Mouse (Mus musculus): ENCODE data around the gene Psmb9.
"Not testable (repeated sequence)": the region's sequence is repeated elsewhere in the genome, so short reads cannot be mapped to it uniquely, and the experiment has no call there.

Psmb9 gene
- long read RNA-seq, experiment 1, transcript Psmb9-204 (6 exons, 1,352 nt): major isoform, 22 of 25 reads
- long read RNA-seq, experiment 1, partial matches to known transcripts: 0 of 25 reads
- long read RNA-seq, experiment 1, other reads (novel, unspliced or antisense): 3 of 25 reads
- long read RNA-seq, experiment 2, transcript Psmb9-204 (6 exons, 1,352 nt): major isoform, 19 of 25 reads
- long read RNA-seq, experiment 2, partial matches to known transcripts: 1 of 25 reads
- long read RNA-seq, experiment 2, other reads (novel, unspliced or antisense): 5 of 25 reads

DNA sequence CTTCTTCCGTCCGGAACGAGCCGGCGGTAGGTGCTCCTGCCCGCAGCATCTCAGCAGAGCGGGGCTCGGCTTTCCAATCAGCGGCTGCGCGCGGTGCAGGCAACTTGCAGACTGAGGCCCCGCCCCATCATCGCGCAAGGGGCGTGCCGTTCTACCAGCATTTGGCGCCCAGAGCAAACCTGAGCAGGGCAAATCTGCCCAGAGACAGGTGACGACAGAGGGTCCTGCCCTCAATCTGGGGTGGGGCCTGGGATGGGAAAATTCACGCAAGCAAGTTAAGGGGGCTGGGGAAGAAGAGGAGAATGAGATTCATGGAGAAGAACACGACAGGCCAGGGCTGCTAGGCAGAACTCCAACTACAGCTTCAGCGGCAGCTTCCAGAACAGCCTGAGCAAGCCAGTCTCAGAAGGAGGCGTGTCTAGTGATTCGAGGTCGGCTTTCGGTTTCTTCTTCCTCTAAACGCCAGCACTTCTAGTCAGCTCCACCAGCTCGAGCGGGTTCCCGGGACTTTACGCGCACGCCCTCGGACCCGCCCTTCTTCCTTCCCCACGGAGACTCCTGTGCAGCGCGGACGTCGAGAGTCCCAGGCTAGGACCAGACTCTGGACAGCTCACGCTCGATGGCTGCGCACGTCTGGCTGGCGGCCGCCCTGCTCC lies at the start of gene Psmb9, which contains the start of gene Tap1:
Gene Psmb9, minus strand, starts transcription at position 504 of the 656 bp plus-strand sequence.
Gene Tap1, plus strand, starts transcription at position 293 of the 656 bp plus-strand sequence.
- intact Hi-C loops (cut with DNase I): no loop called here

- intact Hi-C loops (cut with DNase I): loop anchor here (10.0 kb wide), 1 partner anchor 162 kb away; no protein-coding TSS in a partner anchor
These were observed 49.1 kb upstream of the Psmb9 start for GRCm38 (mm10) chr17:34236691-34237090.

DNA sequence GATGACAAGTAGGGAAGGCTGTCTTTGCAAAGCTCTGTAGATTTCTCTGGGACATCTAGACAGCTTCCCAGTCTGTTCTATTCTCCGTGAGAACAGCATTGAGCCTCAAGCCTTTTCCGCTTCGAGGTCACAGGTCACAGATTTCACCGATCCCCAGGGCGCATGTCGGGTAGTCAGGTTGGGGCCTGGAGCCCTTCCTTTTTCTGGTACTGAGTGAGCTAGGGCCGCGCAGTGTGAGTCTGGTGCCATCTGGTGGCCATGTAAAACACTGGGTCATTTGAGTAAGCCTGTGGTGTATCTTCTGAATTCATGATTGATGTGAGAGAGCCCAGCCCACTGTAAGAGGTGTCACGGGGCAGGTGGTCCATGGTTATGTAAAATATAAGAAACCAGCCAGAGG lies 47.4 kb upstream of the Psmb9 start:
- intact Hi-C loops (cut with DNase I): loop anchor here (1.0 to 10.0 kb wide), 3 partner anchors 30 to 160 kb away; no protein-coding TSS in a partner anchor

GRCm38 (mm10) chr17:34232021-34232420 lies 44.5 kb upstream of the Psmb9 start:
- intact Hi-C loops (cut with DNase I): loop anchor here (10.0 kb wide), 1 partner anchor 157 kb away; no protein-coding TSS in a partner anchor

DNA sequence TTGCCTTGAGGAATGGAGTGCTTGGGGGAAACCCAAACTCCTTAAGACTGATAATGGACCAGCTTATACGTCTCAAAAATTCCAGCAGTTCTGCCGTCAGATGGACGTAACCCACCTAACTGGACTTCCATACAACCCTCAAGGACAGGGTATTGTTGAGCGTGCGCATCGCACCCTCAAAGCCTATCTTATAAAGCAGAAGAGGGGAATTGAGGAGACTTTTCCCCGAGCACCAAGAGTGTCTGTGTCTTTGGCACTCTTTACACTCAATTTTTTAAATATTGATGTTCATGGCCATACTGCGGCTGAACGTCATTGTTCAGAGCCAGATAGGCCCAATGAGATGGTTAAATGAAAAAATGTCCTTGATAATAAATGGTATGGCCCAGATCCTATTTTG lies 43.4 kb upstream of the Psmb9 start:
- intact Hi-C loops (cut with DNase I): loop anchor here (10.0 kb wide), 1 partner anchor 156 kb away; no protein-coding TSS in a partner anchor

- intact Hi-C loops (cut with DNase I): not testable (repeated sequence)
These were observed 38.3 kb upstream of the Psmb9 start for GRCm38 (mm10) chr17:34225911-34226310.

DNA sequence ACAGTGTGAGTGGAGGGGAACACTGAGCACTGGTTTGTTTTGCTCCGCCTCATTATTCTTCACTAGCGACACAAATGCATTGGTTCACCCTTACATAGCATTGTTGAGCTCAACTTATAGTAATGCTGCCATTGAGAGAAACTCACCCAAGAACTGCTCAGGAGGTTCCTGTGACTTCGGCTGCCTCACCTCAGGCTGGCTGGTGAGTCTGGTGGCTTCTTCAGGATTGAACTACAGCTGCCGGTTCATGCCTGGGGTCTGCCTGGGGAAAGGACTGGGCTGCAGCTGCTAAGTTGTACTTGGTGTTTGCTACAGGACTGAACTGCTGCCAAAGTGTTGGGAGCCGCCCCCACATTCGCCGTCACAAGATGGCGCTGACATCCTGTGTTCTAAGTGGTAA lies 37.9 kb upstream of the Psmb9 start:
- intact Hi-C loops (cut with DNase I): no loop called here

GRCm38 (mm10) chr17:34224816-34225215 lies 37.3 kb upstream of the Psmb9 start:
- intact Hi-C loops (cut with DNase I): no loop called here

GRCm38 (mm10) chr17:34220401-34220800 lies 32.8 kb upstream of the Psmb9 start:
- intact Hi-C loops (cut with DNase I): not testable (repeated sequence)

DNA sequence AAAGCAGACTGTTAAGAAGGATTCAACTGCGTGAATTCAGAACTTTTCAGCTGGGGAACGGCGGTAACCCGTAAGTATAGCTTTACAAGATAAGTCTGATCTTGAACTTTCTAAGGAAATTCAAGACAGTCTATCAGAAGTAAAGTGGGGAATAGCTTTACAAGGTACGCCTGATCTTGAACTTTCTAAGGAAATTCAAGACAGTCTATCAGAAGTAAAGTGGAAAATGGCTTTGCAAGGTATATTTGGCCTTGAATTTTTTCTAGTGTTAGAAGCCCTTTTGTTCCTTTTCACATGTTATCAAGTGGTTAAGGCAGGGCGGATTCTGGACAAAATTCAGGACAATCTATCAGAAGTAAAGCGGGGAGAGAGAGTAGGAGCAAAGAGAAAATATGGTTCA lies 32.2 kb upstream of the Psmb9 start:
- intact Hi-C loops (cut with DNase I): loop anchor here (5.0 kb wide), 1 partner anchor 48 kb away; no protein-coding TSS in a partner anchor

- intact Hi-C loops (cut with DNase I): loop anchor here (5.0 kb wide), 1 partner anchor 47 kb away; no protein-coding TSS in a partner anchor
These were observed 31.5 kb upstream of the Psmb9 start for GRCm38 (mm10) chr17:34219096-34219495.

DNA sequence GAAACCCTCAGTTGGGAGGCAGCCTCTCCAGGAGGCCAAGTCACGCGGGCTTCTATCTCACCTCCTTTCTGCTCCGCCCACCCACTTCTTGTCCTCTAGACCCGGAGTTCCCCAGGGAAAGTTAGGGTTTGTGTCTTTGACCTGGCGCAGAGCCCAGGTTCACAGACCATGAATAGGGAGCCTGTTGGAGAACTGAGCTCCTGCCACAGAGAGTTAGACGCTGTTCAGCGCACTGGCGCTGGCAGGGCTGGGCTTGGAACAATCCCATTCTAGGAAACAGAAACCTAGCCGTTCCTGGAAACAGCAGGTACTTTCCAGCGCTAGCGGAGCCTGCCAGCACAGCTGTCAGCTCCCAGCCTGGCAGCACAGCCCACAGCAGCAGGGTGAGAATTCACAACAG lies 31.1 kb upstream of the Psmb9 start:
- intact Hi-C loops (cut with DNase I): loop anchor here (5.0 kb wide), 1 partner anchor 46 kb away; no protein-coding TSS in a partner anchor

DNA sequence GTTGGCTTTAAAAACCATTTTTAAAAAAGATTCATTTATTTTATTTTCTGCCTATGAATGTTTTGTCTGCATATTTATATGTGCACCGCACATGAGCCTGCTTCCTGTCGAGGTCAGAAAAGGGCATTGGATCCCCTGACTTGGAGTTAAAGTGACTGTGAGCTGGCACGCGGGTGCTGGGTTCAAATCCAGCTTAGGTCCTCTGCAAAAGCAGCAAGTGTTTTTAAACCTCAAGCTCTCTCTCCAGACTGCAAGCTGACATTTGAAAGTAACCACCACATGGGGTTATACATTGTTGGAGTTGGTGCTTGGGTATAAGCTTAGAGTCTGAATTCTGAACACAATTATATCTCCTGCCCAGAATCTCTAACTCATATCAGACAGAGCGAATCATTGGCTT lies 30.4 kb upstream of the Psmb9 start:
- intact Hi-C loops (cut with DNase I): loop anchor here (5.0 kb wide), 1 partner anchor 46 kb away; no protein-coding TSS in a partner anchor

- intact Hi-C loops (cut with DNase I): loop anchor here (5.0 kb wide), 1 partner anchor 45 kb away; no protein-coding TSS in a partner anchor
These were observed 29.8 kb upstream of the Psmb9 start for GRCm38 (mm10) chr17:34217216-34217928.

DNA sequence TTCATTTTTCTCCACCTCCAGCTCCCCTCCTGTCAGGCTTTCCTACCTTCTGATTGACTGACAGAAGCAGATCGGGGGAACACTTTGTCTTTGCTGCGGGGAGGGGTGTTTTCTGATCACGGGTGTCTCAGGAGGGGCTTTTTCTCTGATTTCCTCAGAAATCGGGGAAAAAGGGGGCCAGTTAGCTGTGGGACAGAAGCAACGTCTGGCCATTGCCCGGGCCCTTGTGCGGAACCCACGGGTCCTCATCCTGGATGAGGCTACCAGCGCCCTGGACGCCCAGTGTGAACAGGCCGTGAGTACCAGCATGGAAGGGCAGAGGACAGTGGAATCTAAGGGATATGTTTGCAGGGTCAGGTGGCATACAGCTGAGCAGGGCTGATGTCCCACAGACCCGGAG lies 27.6 kb upstream of the Psmb9 start:
- intact Hi-C loops (cut with DNase I): loop anchor here (5.0 kb wide), 1 partner anchor 43 kb away; no protein-coding TSS in a partner anchor

GRCm38 (mm10) chr17:34213936-34214335 lies 26.4 kb upstream of the Psmb9 start:
- intact Hi-C loops (cut with DNase I): no loop called here

- intact Hi-C loops (cut with DNase I): no loop called here
These were observed 24.3 kb upstream of the Psmb9 start for GRCm38 (mm10) chr17:34211746-34212365.

DNA sequence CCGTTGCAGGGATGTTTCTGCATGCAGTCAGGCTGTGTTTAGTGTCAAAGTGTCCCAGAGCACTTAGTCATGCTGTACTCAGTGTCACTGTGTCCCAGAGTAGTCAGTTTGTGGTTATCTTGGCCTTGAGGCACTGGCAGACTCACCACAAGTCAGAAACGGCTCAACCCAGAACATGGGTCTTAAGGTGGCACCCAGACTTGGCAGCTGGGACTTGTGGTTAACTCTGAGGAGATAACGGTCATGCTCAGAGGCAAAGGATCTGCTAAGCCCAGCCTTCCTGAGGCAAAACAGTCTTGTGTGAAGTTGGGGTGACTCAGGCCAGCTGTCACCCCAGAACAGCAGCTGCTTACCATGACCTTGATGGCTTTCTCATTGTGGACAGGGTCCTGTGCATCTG lies 23.0 kb upstream of the Psmb9 start:
- intact Hi-C loops (cut with DNase I): no loop called here

GRCm38 (mm10) chr17:34209680-34210079 lies 22.1 kb upstream of the Psmb9 start:
- intact Hi-C loops (cut with DNase I): no loop called here

DNA sequence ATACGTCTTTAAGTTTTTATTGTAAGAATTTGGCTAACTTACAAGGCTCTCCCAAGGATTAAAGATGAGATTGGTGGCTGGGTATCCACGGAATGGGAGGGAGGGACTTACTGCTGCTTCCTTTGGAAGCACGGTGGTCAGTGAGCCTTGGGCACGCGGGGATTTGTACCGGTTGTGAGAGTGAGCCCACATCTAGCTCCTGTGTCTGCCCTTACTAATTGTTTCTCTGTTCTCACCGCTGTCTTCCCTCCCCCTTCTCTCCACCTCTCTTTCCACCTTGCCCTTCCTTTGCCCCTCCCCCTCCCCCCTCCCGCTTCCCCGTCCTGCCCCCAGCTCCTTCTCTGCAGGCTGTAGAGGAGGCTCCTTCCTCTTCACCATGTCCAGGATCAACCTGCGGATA lies 20.9 kb upstream of the Psmb9 start:
- intact Hi-C loops (cut with DNase I): no loop called here

- intact Hi-C loops (cut with DNase I): no loop called here
These were observed 20.3 kb upstream of the Psmb9 start for GRCm38 (mm10) chr17:34207866-34208265.

Data from adrenal gland (tissue).